12 mouse cellular contexts compared by ENCODE assay signal in the genomic region with DNA sequence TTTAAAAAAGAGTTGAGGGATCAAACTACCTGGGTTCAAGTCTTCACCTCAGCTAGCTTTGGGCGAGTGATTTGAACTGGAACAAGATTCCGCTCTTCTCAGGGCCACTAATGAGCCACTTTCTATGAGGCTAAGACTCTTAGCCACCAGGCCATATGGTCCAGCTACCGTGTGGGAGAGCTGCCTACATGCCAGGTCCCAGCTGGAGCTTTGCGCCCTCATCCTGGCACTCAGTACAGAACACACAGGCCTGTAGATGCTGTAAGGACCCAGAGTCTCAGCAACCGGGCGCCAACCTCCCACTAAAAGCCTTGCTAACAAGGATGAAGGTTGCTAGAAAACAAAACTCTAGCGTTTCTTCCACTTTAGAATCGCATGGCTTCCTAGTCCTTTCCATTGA. TPM values are rescaled to one million over a fixed set of nuclear protein-coding genes. Genes with fewer than 3 reads are reported as not detected.
DNase-seq lines count a peak whose midpoint lies in the region.
"Had no signal": no experiment of that assay in that cellular context is flagged by ENCODE, and none has a peak within 500 bp of the region (broad histone marks: within the 10 kb centered on the region; RNA-seq: fewer than 3 reads in every experiment).

No protein-coding gene starts in this region.

- peak; percentile 54 for DNase-seq in layer of hippocampus, adult 11-12 months (ENCODE audit: low spot score)
- no peak for DNase-seq in layer of hippocampus, postnatal 10 days (ENCODE audit: low spot score in 2 of 2)
- peak; percentile 95 for DNase-seq in brain, adult 2 months (ENCODE audit: low read depth, low spot score)
- peak; percentile 79 for DNase-seq in cerebellum, adult 8-10 months
- peak; percentile 53 to 70 for DNase-seq in layer of hippocampus, adult 8-10 months (ENCODE audit: low spot score in 2 of 2)
- DNase-seq in right cerebral cortex, postnatal 10 days (ENCODE audit: low spot score in 2 of 2) = no peak
- DNase-seq in B cell, adult 2 months = no peak
- DNase-seq in gastrocnemius, adult 8-10 months (ENCODE audit: low spot score in 2 of 2) = no peak
- DNase-seq: kidney, adult 18-20 months; kidney, postnatal 14 days; lung, adult 2 months; lung, postnatal 4 days had no signal

RNA-seq across cellular contexts. Expression of a gene that starts 13.8 kb away (rescaled TPM):
- 10 to 100 TPM; 15.2 to 16.4 TPM for total RNA-seq in layer of hippocampus, postnatal 10 days (2021)
- 10 to 100 TPM; 20.7 to 26.7 (median 24.4) TPM for total RNA-seq in layer of hippocampus, adult 8-10 months (2022)
- 1 to 10 TPM; 3.6 to 4.5 (median 4.0) TPM for total RNA-seq in gastrocnemius, adult 8-10 months (2022)

RNA-seq across cellular contexts. Expression of a gene that starts 31.3 kb away (rescaled TPM):
- total RNA-seq in layer of hippocampus, postnatal 10 days (2021) = 10 to 100 TPM; 84.2 to 88.2 TPM
- total RNA-seq in layer of hippocampus, adult 8-10 months (2022) = 100 to 1,000 TPM in 1 of 4 experiments, 10 to 100 TPM in 3; 89.2 to 101 (median 95.3) TPM
- 10 to 100 TPM; 45.0 to 59.2 (median 50.7) TPM for total RNA-seq in gastrocnemius, adult 8-10 months (2022)

RNA-seq across cellular contexts. Expression of a gene that starts 41.9 kb away (rescaled TPM):
- total RNA-seq in layer of hippocampus, postnatal 10 days (2021) = 10 to 100 TPM; 59.8 to 63.9 TPM
- total RNA-seq in layer of hippocampus, adult 8-10 months (2022) = 10 to 100 TPM; 64.5 to 78.9 (median 76.6) TPM
- 10 to 100 TPM; 14.1 to 19.3 (median 14.3) TPM for total RNA-seq in gastrocnemius, adult 8-10 months (2022)

RNA-seq across cellular contexts. Expression of a gene that starts 42.0 kb away (rescaled TPM):
- 10 to 100 TPM; 49.4 to 52.1 TPM for total RNA-seq in layer of hippocampus, postnatal 10 days (2021)
- total RNA-seq in layer of hippocampus, adult 8-10 months (2022) = 10 to 100 TPM; 50.8 to 64.2 (median 62.8) TPM
- 10 to 100 TPM; 61.0 to 68.2 (median 64.3) TPM for total RNA-seq in gastrocnemius, adult 8-10 months (2022)

Comparison
In these comparisons a context has a peak if more than half of its experiments do, and no peak if none do; other contexts are left out.
1. DNase-seq: peak in layer of hippocampus, adult 11-12 months (single experiment), brain, adult 2 months (single experiment), cerebellum, adult 8-10 months (single experiment) and layer of hippocampus, adult 8-10 months (2 of 2); none in layer of hippocampus, postnatal 10 days (0 of 2), right cerebral cortex, postnatal 10 days (0 of 2), B cell, adult 2 months (0 of 2) and gastrocnemius, adult 8-10 months (0 of 2).